Mouse (Mus musculus): ENCODE measurements around the gene Foxb1. TPM values are rescaled to one million over a fixed set of nuclear protein-coding genes. Genes with fewer than 3 reads are reported as not detected.

The Foxb1 gene
- polyA plus RNA-seq, 1 experiment from 2014 or later = not detected

Other genes with a start within 250 kb of the Foxb1 start
- gene Bnip2, start 228.5 kb upstream of the Foxb1 start, polyA plus RNA-seq (2014; fragmentation: Nextera tagmentation; extraction: Ambion mirVana) = 83.7 and 93.5 TPM in 2 replicates